Mouse (Mus musculus) frontal cortex, postnatal 14 days (tissue): ENCODE results near the gene Tgfb2.

Experiments
- DNase-seq, 2 experiments: peaks; one replicate each; pipeline ENCODE4 v3.0.0; 2022; ENCODE audit warnings: low spot score in 2 of 2

The Tgfb2 gene

DNA sequence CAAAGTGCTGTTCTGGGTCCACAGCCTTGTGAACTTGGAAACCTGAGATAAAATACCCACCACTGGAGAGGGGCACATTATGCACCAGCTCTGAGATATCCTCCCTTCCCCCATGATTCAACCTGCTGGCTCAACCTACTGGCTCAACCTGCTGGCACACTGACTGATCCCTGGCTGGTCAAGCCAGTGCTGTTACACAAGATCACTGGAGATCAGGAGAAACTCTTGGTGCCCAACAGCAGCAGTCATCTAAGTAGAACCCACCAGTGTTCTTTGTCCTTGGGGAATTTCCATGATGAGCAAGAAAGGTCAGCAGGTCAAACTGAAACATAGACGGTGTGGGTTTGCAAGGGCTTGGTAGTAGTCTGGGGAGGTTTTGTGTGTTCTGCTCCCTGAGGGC is 49.6 kb downstream of the Tgfb2 start:
- no peak for DNase-seq

DNA sequence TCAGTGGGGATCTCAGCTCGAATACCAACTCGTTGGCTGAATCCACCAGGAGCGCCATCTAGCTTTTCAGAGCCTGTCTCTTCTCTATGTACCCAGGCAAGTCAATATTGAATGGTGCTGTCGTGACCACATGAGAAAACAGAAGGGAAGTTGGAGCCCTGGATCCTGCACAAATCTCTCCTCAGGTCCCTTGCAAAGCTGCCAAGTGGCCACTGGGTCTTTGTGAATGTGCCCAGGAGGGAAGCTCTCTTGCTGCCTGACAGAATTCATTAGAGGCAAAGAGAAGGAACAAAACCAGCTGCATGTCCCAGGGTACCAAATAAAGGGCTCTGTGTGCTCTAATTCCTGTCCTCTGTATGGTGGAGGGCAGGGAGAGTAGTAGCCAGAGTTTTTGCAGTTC is 50.7 kb downstream of the Tgfb2 start:
- peak; percentile 7 to 46 for DNase-seq

DNA sequence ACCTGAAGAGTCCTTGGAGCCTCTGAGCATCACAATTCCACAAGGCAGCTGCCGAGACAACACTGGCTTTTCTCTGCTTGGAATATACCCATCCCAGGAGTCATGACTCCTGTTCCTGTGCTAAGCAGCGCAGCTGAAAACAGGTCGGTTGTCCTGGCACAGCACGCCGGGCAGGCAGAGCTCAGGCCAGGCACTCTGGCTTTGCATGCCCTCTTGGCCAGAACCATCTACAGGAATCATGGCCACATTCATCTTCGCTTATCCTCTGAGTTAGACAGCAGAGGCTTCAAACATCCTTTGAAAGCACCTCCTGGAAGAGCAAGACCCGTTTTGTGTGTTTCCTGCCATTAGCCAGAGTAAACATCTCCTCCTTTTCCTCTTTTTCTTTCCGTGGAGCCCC is 53.6 kb downstream of the Tgfb2 start:
- DNase-seq: no peak

DNA sequence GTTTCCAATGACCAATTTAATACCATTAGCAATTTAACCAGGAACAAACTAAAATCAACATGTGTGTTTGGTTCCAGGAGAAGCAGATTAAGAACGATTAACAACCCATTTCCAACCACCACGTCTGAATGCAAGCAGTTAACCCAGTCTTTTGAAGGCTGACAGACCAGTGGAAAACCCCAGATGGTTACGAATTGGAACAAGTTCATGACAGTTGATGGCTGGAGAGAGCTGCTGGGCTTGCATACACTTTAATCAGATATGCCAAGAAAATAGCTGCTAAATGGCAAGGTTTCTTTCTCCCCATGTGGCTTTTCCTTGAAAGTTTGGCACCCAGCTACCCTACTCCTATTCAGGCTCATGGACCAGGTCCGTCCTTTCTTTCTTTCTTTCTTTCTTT is 55.8 kb downstream of the Tgfb2 start:
- no peak for DNase-seq

DNA sequence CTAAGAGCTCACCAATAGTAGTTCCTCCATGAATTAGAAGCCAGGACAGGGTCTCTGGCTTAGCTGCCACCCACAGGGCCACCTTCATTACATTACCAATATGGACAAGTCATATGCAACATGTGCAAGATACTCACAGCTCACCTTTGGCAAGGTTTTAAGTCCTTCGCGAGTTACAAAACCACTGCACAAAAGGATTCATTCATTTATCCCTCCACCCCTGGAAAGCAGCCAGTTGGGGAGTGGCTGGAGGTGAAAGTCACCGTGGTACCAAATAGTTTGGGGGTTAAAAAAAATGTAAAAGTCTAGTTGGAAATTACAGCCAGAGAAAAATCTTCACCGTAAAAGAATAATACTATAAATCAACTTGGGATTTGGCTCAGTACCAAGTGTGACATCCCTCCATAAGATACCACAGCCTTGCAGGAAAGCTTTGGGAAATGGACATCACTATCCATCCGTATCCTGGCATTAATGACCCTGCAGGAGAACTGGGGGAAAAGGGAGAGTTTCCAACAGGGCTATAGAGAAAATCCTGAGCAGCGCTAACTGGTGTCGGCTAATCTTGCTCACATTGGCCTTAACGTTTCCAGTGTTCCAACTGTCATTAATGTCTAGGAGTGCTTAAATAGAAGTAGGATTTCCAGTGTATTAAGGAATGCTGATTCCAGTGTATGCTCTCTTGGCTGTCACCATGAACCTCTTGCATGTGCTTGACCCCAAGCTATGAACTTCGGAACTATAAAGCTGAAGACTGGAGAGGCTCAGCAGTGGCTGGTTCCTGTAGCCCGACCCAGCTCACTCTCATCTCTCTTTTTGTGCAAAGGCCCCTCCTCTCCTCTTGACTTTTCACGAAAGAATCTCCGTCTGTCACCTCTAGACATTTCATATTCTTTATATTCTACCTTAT is 68.2 kb downstream of the Tgfb2 start:
- no peak for DNase-seq

DNA sequence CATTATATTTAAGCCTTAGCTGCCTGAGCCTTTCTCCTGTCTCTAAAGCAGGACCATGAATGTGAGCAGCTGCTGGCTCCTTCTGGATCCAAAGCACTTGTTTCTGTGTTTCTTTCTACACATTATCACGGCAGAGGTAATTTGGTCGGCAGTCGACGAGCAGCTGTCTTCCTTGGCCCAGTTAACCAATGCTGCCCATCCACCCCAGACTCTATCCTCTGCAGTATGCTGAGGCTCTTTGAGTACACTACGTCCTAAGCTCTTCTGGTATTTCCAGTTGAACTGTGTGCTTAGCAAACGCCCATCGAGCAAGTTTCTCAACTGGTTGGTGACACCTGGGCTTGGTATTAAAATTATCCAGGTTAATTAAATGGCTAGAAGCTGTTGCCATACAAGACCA is 70.7 kb downstream of the Tgfb2 start:
- no peak for DNase-seq

DNA sequence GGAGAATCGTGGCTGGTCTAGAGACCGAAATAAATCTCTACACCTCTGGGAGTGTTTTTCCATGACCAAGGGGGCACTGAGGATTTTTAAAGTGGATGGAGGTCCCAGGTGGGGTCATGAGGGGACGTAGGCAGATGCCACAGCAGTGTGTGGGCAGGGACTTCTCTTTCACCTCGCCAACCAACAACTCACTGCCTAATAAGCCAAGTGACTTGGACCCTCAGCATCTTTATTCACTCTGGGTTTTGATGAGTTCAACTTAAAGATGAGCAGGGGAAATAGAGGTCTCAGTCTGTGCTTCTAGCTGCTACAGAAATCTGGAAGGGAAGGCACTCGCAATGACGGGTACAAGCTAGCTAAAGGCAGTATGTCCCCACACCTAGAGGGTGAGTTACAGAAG is 74.3 kb downstream of the Tgfb2 start:
- no peak for DNase-seq

DNA sequence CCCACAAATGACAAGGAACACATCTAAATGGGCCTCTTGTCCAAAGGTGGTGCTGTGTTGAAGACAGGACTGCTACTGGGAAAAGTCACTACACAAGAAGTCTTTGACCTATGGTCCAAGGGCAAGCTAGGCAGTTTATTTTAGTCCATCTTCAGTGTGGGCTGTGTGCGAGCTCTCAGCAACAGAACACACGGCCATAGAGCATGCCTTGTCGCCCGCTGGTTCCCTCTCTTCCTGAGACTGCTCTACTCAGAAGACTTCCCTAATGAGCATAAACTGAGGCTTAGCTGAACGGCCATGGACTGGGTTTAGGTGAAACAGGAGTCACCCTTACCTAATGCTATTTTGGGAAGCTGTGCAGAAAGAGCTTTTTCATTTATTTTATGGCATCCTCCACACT is 74.8 kb downstream of the Tgfb2 start:
- no peak for DNase-seq

DNA sequence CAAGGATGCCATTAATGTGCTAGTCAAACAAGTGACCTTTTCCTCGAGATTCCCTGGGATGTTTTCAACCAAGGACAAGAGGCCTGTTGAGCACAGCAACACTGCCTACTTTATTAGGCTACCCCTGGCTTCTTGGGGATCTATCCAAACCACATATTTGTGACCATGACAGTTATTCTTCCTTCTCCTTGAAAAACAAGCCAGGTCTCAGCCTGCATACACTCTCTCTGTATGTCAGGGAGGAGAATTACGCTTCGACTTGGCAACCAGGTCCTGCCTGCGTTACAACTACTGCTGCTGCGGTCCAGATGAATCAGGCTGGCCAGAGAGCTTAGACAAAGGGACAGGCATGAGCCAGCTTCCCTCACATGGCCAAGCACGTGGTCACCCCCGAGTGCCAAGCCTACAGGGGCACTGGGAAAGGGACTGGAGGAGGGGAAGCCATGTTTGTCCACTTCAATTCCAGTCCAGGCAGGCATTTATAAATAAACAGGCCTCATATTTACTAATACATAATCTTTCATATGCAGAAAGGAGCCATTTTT is 78.3 kb downstream of the Tgfb2 start:
- peak in 1 of 2 experiments; percentile 43 for DNase-seq

DNA sequence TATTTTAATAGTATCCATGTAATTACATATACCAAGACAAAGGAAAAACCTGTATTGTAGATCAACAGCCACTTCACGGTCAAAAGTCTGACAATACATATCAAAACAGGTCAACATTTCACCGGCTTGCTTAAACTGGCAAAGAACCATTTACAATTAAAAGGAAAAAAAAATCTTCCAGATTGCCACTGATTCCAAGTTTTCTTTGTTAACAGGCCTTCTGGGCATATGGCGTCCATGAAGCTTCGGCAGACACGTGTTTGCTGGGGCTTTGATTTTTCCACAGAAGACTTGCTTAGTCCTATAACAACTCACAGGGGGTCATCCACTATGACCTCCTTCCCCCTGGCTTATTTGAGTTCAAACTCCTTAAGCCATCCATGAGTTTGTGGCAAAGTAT is 81.3 kb downstream of the Tgfb2 start:
- DNase-seq: no peak

DNA sequence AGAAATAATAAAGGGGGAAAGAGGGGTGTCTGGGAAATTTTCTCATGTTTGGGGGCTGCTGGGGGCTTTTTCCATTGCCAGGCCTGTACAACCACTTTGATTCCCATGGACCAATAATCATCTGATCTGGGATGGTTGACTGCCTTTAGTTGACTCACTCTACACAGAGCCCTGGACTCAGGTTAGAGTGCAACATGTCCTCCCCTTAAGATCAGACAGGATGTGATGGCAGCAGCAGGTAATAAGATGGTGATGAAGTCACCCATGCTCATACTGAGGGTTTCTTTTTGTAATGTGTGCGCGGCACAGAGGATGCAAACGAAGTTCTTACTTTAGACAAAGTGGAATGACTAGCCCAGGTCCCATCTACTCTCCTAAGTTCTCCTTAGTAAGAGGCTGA is 84.0 kb downstream of the Tgfb2 start:
- no peak for DNase-seq

DNA sequence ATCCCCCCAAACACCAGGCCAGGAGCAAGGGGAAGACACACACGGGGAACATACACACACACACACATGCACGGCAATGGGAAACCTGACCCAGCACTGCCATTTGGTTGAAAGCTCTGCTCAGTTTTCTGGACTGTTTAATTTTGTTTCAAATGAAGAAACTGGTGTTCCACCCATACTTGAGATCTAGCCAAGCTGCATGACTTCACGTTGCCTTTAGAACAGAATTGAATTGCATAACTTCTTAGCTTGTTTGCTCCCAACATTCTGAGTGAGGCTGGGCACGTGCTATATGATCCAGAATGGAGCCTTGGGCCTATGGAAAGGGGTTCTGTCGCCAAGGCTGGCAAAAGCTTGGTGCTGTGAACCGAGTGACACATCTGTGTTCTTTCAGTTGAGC is 87.5 kb downstream of the Tgfb2 start:
- DNase-seq: no peak

DNA sequence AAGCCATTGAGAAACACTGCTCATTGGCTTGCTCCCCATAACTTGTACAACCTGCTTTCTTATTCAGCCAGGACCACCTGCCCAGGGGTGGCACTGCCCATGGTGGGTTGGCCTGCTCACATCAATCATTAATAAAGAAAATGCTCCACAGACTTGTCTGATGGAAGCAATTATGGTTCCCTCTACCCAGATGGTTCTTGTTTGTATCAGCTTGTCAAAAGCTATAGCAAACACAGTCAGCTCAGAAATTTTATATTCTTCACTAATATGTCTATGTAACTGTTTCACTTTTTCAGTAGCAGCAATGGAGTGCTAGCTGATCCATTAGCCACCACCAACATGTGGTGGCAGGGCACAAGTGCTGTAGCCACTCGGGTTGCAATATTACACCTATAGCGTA is 94.4 kb downstream of the Tgfb2 start:
- no peak for DNase-seq

DNA sequence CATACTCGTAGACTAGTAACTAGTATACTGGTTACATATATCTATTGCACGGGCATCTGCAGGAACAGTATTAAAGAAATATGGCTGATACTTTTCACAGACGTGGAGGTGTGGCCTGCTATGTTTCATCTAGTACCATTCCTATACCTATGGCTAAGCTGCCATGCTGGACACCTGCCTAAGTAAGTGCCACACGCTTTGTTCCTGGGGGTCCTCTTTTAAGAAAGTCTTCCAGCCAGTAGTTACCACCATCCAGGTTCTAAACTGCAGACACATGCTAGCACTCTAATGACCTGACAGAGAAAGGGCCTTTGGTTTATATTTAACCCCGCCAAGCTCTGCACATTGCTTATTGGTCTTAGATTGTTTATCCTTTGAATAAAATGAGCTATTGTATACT is 95.3 kb downstream of the Tgfb2 start:
- DNase-seq: no peak

DNA sequence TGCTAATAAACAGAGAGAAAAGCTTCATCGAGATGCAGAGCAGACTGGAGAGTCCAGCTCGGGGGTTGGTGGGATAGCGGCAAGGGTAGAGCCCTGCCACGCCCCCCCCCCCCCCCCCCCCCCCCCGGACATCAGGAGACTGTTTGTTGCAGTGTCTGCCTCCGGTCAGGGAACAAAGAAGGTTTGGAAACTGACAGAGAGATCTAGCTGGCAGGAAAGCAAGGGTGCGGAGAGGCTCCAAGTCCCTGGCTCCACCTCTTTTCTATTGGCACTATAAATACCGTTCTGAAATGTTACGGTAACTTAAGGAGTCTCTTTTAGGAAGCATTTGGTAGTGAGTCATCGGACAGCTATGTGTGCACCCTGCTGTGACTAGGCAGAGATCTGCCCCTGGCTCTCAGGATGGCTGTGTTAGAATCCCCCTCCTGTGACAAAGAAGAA is 96.0 kb downstream of the Tgfb2 start:
- DNase-seq: peak in 1 of 2 experiments; percentile 12

DNA sequence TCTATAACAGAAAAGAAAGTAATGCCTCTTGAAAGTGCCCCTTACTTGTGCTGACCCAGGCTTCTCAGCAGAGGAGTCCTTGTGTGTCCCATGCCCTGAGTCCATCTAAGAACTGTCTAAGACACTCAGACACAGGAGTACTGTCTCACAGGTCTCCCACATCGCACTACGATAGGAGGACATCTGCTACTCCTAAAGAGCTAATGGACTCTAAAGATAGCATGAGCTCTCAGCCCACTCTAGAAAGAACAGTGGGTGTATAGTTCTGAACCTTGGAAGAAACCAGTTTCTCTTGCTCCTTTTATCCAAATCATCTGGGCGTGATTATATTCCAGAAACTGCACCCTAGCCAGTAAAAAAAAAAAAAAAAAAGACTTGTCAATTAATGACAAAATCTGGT is 97.7 kb downstream of the Tgfb2 start:
- no peak for DNase-seq

DNA sequence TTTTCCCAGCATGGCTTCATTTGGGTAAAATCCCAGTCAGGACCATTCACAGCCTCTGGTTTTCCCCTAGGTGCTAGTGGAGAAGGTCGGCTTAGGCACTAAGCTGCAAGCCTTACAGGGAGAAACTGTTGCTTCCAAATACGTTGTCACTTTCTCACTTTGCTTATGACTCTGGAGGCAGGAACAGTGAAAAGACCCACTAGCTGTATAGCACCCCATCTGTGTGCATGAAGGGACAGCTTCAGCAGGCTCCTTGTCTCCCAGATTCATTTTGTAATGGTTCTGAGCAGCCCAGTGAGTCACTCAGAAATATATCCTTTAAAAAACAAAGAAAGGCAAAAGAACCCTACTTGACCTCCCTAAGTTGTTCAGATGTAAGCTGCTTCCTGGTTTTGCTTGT is 100.2 kb downstream of the Tgfb2 start:
- no peak for DNase-seq

DNA sequence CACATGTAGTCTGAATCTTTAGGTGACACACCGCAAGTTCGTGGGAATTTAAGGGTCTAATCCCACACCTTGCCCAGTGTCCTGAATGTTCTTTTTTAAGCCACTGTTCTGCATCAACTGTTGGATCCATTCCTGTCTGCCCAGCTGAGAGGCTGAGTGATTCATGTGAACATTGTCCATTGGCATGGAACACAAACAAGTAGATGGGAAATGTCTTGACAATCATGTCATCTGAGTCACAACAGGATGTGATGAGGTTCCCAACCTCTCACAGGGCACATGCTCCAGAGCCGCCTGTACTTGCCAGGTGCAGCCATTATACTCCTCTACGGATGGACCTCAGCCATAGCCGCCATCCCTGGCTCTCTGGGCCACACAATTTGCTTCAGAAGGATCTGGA is 101.7 kb downstream of the Tgfb2 start:
- no peak for DNase-seq

DNA sequence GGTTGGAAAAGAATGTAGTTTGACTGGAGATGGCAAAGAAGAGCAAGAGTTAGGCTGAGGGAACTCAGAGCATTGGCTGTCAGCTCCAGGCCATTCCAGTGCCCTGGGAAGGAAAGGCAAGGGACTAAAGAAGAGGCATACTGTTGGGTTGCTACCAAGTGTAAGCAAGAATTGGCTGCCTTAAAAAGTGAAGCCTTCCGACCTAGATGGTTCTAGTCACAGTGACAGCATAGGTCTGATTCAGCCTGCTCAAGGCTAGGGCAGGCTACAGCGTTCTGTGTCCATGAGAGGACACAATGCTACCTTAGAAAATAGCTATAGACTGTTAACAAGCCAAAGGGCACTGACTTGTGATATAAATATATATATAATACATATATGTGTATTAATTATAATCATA is 117.6 kb downstream of the Tgfb2 start:
- DNase-seq: no peak

DNA sequence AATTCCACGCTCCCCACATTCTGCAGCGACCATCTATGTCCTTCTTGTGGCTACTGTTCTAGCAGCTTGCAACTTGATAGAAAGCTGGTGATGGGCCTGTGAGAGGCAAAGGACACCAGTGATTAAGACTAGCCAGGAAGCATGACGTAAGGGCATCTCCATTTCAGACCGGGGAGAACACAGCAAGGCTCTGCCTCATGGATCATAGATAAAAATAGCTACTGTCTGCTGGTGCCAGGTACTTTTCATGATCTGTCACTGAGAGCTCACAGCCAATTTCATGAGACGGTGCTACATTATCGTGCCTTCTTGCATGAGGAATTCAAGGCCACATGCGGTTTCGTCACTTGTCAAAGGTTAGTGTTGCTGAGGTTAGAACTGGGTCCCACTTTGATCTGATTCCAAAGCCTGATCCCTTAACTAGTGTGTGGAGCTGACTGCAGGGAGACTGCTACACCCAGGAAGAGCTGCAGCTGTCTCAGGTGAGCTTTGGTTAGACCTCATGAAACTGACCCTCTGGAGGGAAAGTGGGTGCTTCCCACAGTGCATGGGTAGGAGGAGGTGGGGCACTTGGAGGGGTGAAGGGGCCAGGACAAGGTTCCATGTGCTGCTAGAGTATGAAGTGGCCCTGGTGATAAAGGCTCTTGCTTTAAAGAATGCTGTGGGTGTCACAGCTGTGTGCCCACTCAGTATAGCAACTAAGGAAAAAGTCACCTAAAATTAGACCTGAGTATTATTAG is 118.6 kb downstream of the Tgfb2 start:
- DNase-seq: no peak

DNA sequence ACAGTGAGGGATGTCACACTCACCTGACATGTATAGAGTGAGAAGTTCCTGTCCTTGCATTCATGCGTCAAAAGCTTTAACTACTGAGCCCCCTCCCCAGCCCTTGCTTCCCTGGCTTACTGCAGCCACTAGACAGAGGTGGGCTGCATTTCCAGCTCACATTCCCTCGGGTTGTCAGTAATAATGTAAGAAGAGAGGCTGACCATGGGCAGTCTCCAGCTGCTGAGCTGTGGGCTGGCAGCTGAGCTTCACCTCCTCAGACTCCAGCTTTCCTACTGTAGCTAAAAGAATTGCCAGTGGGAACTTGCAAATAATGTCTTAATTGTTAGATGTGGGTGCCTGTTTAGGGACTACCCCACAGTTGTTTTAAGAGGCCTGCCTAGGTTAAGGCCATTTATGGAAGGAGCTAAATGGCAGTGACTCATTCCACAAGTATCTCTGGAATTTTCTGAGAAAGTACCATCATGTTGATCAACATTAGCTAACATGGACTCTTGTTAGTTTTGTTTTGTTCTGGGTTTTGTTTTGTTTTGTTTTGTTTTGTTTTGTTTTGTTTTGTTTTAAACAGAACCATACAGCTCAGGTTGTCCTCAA is 120.1 kb downstream of the Tgfb2 start:
- no peak for DNase-seq

DNA sequence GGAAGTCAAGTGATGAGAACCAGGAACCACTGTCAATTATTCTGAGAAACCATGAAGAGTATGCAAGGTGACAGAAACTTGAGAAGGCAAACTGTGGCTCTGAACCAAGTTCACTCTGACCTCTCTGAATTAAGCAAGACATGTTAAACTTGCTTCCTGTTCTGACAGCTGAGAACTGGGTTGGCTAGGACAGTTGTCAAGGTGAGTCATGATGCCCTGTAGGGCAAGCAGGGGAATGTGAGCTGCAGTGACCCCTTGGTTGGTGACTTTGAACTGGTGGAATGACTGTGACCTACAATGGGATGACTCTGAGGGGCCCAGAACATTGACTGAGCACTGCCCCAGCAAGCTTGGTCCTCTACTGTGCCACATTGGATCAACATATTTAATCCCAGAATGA is 121.9 kb downstream of the Tgfb2 start:
- no peak for DNase-seq

DNA sequence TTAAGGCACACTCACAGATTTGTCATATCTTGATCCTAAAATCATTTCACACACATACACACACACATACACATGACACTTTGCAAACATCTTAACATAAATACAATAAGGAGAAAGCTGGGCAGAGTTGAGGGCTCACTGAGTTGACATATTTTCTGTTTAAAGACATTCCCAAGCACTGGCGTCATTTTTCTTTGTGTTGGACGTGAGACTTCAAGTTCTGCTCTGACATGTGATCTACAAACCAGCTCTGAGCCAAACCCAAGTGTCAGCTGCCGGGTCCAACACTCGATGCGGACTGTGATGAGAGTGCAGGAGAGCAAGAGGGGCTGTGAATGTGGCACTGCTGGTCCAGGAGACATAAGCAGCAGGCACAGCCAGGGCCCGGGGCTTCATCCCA is 123.7 kb downstream of the Tgfb2 start:
- no peak for DNase-seq
